Mouse (Mus musculus): ENCODE results near the gene Ccl9. TPM values are rescaled to one million over a fixed set of nuclear protein-coding genes. Genes with fewer than 3 reads are reported as not detected.
"Not testable (repeated sequence)": the region's sequence is repeated elsewhere in the genome, so short reads cannot be mapped to it uniquely, and the experiment has no call there.

Gene Ccl9
- total RNA-seq, 2 experiments from 2014 or later, result 2.9 to 5.3 TPM

- intact Hi-C loops (cut with DNase I), result no loop called here
- no peak for DNase-seq
These were observed 3.5 kb upstream of the Ccl9 start for GRCm38 (mm10) chr11:83581626-83582610.

- no peak for DNase-seq
- intact Hi-C loops (cut with DNase I), result no loop called here
These were observed 2.3 kb upstream of the Ccl9 start for GRCm38 (mm10) chr11:83580699-83581232.

GRCm38 (mm10) chr11:83578999-83579398, 563 bp upstream of the Ccl9 start:
- DNase-seq, result no peak
- intact Hi-C loops (cut with DNase I), result no loop called here

GRCm38 (mm10) chr11:83576927-83577555, 1.4 kb downstream of the Ccl9 start:
- no peak for DNase-seq
- intact Hi-C loops (cut with DNase I), result no loop called here

- intact Hi-C loops (cut with DNase I), result no loop called here
- DNase-seq, result no peak
These were observed 5.6 kb downstream of the Ccl9 start for GRCm38 (mm10) chr11:83572834-83573233.

- DNase-seq, result peak; percentile 45 to 49
- intact Hi-C loops (cut with DNase I), result no loop called here
These were observed 6.2 kb downstream of the Ccl9 start for GRCm38 (mm10) chr11:83572223-83572622.

GRCm38 (mm10) chr11:83570189-83570588, 8.2 kb downstream of the Ccl9 start:
- DNase-seq, result no peak
- intact Hi-C loops (cut with DNase I), result no loop called here

- intact Hi-C loops (cut with DNase I), result no loop called here
- no peak for DNase-seq
These were observed 9.2 kb downstream of the Ccl9 start for GRCm38 (mm10) chr11:83569249-83569648.

GRCm38 (mm10) chr11:83568786-83569185, 9.7 kb downstream of the Ccl9 start:
- DNase-seq, result no peak

GRCm38 (mm10) chr11:83568061-83568460, 10.4 kb downstream of the Ccl9 start:
- DNase-seq, result no peak
- intact Hi-C loops (cut with DNase I), result no loop called here

More at GRCm38 (mm10) chr11:83568786-83569185, 9.7 kb downstream of the Ccl9 start:
- intact Hi-C loops (cut with DNase I), result no loop called here

- intact Hi-C loops (cut with DNase I), result no loop called here
- DNase-seq, result no peak
These were observed 11.1 kb downstream of the Ccl9 start for GRCm38 (mm10) chr11:83567311-83567710.

- no peak for DNase-seq
- intact Hi-C loops (cut with DNase I), result no loop called here
These were observed 11.8 kb downstream of the Ccl9 start for GRCm38 (mm10) chr11:83566617-83567016.

- peak; percentile 55 to 68 for DNase-seq
- intact Hi-C loops (cut with DNase I), result no loop called here
These were observed 14.7 kb downstream of the Ccl9 start for GRCm38 (mm10) chr11:83563754-83564153.

GRCm38 (mm10) chr11:83562311-83562887, 16.0 kb downstream of the Ccl9 start:
- no peak for DNase-seq
- intact Hi-C loops (cut with DNase I), result no loop called here

GRCm38 (mm10) chr11:83560405-83560804, 18.0 kb downstream of the Ccl9 start:
- DNase-seq, result no peak
- intact Hi-C loops (cut with DNase I), result no loop called here

GRCm38 (mm10) chr11:83557074-83557473, 21.4 kb downstream of the Ccl9 start:
- intact Hi-C loops (cut with DNase I), result loop anchor here (2.0 kb wide), 1 partner anchor 76 kb away; no protein-coding TSS in a partner anchor
- no peak for DNase-seq

- intact Hi-C loops (cut with DNase I), result loop anchor here (1.0 to 2.0 kb wide), 2 partner anchors 77 to 183 kb away; no protein-coding TSS in a partner anchor
- peak; percentile 69 to 71 for DNase-seq
These were observed 22.2 kb downstream of the Ccl9 start for GRCm38 (mm10) chr11:83556085-83556781.

GRCm38 (mm10) chr11:83551668-83552067, 26.8 kb downstream of the Ccl9 start:
- intact Hi-C loops (cut with DNase I), result no loop called here

GRCm38 (mm10) chr11:83551037-83551436, 27.4 kb downstream of the Ccl9 start:
- DNase-seq; intact Hi-C loops (cut with DNase I): not testable (repeated sequence)

More at GRCm38 (mm10) chr11:83551668-83552067, 26.8 kb downstream of the Ccl9 start:
- DNase-seq, result no peak

GRCm38 (mm10) chr11:83550186-83550632, 28.2 kb downstream of the Ccl9 start:
- no peak for DNase-seq
- intact Hi-C loops (cut with DNase I), result no loop called here

Data from heart, postnatal 10 days (tissue).